Mouse (Mus musculus): ENCODE results near the gene Gm42878.
"Not testable (repeated sequence)": the region's sequence is repeated elsewhere in the genome, so short reads cannot be mapped to it uniquely, and the experiment has no call there.

Gm42878 gene

GRCm38 (mm10) chr5:121562436-121562835 is 17.2 kb upstream of the Gm42878 start:
- DNase-seq = no peak

GRCm38 (mm10) chr5:121549196-121549595 is 3.9 kb upstream of the Gm42878 start:
- DNase-seq = no peak

GRCm38 (mm10) chr5:121547084-121547483 is 1.8 kb upstream of the Gm42878 start:
- no peak for DNase-seq

- DNase-seq = peak in 1 of 2 experiments; percentile 39
Measured at GRCm38 (mm10) chr5:121546530-121546895, 1.2 kb upstream of the Gm42878 start.

- DNase-seq = peak; percentile 93 to 97
Measured at GRCm38 (mm10) chr5:121545793-121546529, 679 bp upstream of the Gm42878 start, which contains the start of gene Mapkapk5. TSS of gene Mapkapk5 (minus strand) at chr5:121545905.

GRCm38 (mm10) chr5:121543370-121543769 is 1.9 kb downstream of the Gm42878 start:
- DNase-seq = no peak

- DNase-seq = no peak
Measured at GRCm38 (mm10) chr5:121541235-121541634, 4.0 kb downstream of the Gm42878 start.

- no peak for DNase-seq
Measured at GRCm38 (mm10) chr5:121540066-121540465, 5.2 kb downstream of the Gm42878 start.

- no peak for DNase-seq
Measured at GRCm38 (mm10) chr5:121537588-121537987, 7.7 kb downstream of the Gm42878 start.

- DNase-seq = no peak
Measured at GRCm38 (mm10) chr5:121536921-121537555, 8.2 kb downstream of the Gm42878 start.

GRCm38 (mm10) chr5:121535116-121535515 is 10.2 kb downstream of the Gm42878 start:
- DNase-seq = no peak

- peak in 1 of 2 experiments; percentile 8 for DNase-seq
Measured at GRCm38 (mm10) chr5:121534521-121534920, 10.8 kb downstream of the Gm42878 start.

- no peak for DNase-seq
Measured at GRCm38 (mm10) chr5:121526961-121527360, 18.3 kb downstream of the Gm42878 start.

- no peak for DNase-seq
Measured at GRCm38 (mm10) chr5:121526526-121526925, 18.8 kb downstream of the Gm42878 start.

- DNase-seq = no peak
Measured at GRCm38 (mm10) chr5:121525774-121526450, 19.4 kb downstream of the Gm42878 start.

- not testable (repeated sequence) for DNase-seq
Measured at GRCm38 (mm10) chr5:121519758-121520157, 25.5 kb downstream of the Gm42878 start.

- DNase-seq = no peak
Measured at GRCm38 (mm10) chr5:121518983-121519382, 26.3 kb downstream of the Gm42878 start.

- no peak for DNase-seq
Measured at GRCm38 (mm10) chr5:121510009-121510408, 35.3 kb downstream of the Gm42878 start.

GRCm38 (mm10) chr5:121506846-121507245 is 38.4 kb downstream of the Gm42878 start:
- DNase-seq = no peak

- no peak for DNase-seq
Measured at GRCm38 (mm10) chr5:121503231-121503630, 42.1 kb downstream of the Gm42878 start, which contains the start of gene Adam1b. TSS of gene Adam1b (minus strand) at chr5:121503435.

- DNase-seq = peak in 1 of 2 experiments; percentile 5
Measured at GRCm38 (mm10) chr5:121501424-121501996, 43.8 kb downstream of the Gm42878 start.

- DNase-seq = no peak
Measured at GRCm38 (mm10) chr5:121500719-121501118, 44.6 kb downstream of the Gm42878 start.

GRCm38 (mm10) chr5:121493305-121493704 is 52.0 kb downstream of the Gm42878 start:
- no peak for DNase-seq

Measured in spleen, adult 18-20 months (tissue).